In the genomic region with DNA sequence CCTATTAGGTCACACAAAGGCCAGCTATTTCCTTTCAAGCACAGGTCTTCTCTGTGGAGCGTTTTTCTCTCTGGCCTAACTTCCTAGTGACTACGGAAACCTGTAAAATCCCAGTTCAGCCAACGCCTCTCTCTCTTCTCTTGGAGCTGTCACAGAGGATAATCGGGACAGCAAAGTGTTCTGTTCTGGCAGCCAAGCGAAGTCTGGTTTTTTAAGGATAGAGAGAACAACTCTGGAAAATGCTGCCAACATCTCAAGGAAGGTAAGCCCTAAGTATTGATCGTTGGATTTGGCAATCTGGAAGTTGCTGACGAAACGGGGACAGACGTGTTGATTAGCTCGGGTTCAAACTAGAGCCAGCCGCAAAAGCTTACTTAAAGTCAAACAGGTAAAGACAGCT, we compare ENCODE assay signal across 24 mouse cellular contexts. TPM values are rescaled to one million over a fixed set of nuclear protein-coding genes. Genes with fewer than 3 reads are reported as not detected.
DNase-seq lines count a peak whose midpoint lies in the region.
"Had no signal": no experiment of that assay in that cellular context is flagged by ENCODE, and none has a peak within 500 bp of the region (broad histone marks: within the 10 kb centered on the region; RNA-seq: fewer than 3 reads in every experiment).

No protein-coding gene starts in this region.

- H3K27ac ChIP-seq in heart, embryonic 10.5 days, result no peak overlapping the region
- H3K27ac ChIP-seq: embryonic facial prominence, embryonic 12.5 days; embryonic facial prominence, embryonic 15.5 days; forebrain, embryonic 12.5 days; forebrain, embryonic 15.5 days; heart, embryonic 15.5 days; hindbrain, embryonic 10.5 days; hindbrain, embryonic 13.5 days; intestine, embryonic 15.5 days had no signal

- 80% methylated on average over 11 of the region's 11 CpGs for WGBS in heart, embryonic 10.5 days

- H3K4me1 ChIP-seq in heart, embryonic 10.5 days, result no peaks in the 10 kb centered on the region
- H3K4me1 ChIP-seq: embryonic facial prominence, embryonic 12.5 days; forebrain, embryonic 12.5 days; heart, embryonic 12.5 days; heart, embryonic 15.5 days; hindbrain, embryonic 10.5 days; hindbrain, embryonic 13.5 days; intestine, embryonic 15.5 days had no signal

- peak; percentile 43 for DNase-seq in heart, adult 11 months
- DNase-seq in heart, embryonic 10.5 days (ENCODE audit: low spot score), result no peak
- peak; percentile 26 for DNase-seq in right cerebral cortex, adult 18-20 months
- no peak for DNase-seq in right cerebral cortex, postnatal 10 days (ENCODE audit: low spot score in 2 of 2)
- peak; percentile 27 for DNase-seq in telencephalon, adult 2 months (ENCODE audit: low read depth, low spot score)
- DNase-seq in embryo, embryonic 9.5 days (ENCODE audit: extremely low spot score), result no peak
- DNase-seq: adrenal gland, adult 8-10 months; adrenal gland, postnatal 25 days; cerebellum, adult 2 months; cerebellum, adult 9-11 months; cerebellum, postnatal 25 days; gastrocnemius, postnatal 25 days; heart, postnatal 10 days; heart, postnatal 36 days had no signal

- no peaks in the 10 kb centered on the region for H3K9me3 ChIP-seq in heart, embryonic 10.5 days
- H3K9me3 ChIP-seq: embryonic facial prominence, embryonic 12.5 days; embryonic facial prominence, embryonic 15.5 days; forebrain, embryonic 12.5 days; forebrain, embryonic 15.5 days; heart, embryonic 12.5 days; heart, embryonic 15.5 days; hindbrain, embryonic 10.5 days; hindbrain, embryonic 13.5 days; intestine, embryonic 15.5 days had no signal

- no peak overlapping the region for H3K4me3 ChIP-seq in heart, embryonic 10.5 days
- H3K4me3 ChIP-seq: embryonic facial prominence, embryonic 12.5 days; embryonic facial prominence, embryonic 15.5 days; forebrain, embryonic 12.5 days; forebrain, embryonic 15.5 days; heart, embryonic 12.5 days; heart, embryonic 15.5 days; hindbrain, embryonic 10.5 days; hindbrain, embryonic 13.5 days; intestine, embryonic 15.5 days had no signal

- H3K36me3 ChIP-seq in heart, embryonic 10.5 days, result no peaks in the 10 kb centered on the region
- H3K36me3 ChIP-seq: embryonic facial prominence, embryonic 12.5 days; embryonic facial prominence, embryonic 15.5 days; forebrain, embryonic 12.5 days; forebrain, embryonic 15.5 days; heart, embryonic 12.5 days; heart, embryonic 15.5 days; hindbrain, embryonic 10.5 days; hindbrain, embryonic 13.5 days; intestine, embryonic 15.5 days had no signal

- H3K27me3 ChIP-seq in heart, embryonic 10.5 days (ENCODE audit: insufficient read depth, poor library complexity, severe bottlenecking), result no peaks in the 10 kb centered on the region
- H3K27me3 ChIP-seq: embryonic facial prominence, embryonic 12.5 days; forebrain, embryonic 15.5 days; heart, embryonic 12.5 days; intestine, embryonic 15.5 days had no signal

RNA-seq across cellular contexts. Expression of a gene that starts 28.5 kb away (rescaled TPM):
- polyA plus RNA-seq in heart, embryonic 10.5 days (2016; fragmentation: Nextera tagmentation; extraction: Ambion mirVana), result 5.9 TPM in 1 of 2 replicates, not detected in the other
- polyA plus RNA-seq: activated CD4-positive, CD25-positive, alpha-beta regulatory T cell, adult 4 months; cerebellum, adult 2 months; embryonic facial prominence, embryonic 15.5 days; heart, embryonic 12.5 days; heart, embryonic 15.5 days; hindbrain, embryonic 10.5 days had no signal

RNA-seq across cellular contexts. Expression of a gene that starts 43.0 kb away (rescaled TPM):
- 8.7 and 11.8 TPM in 2 replicates for polyA plus RNA-seq in heart, embryonic 10.5 days (2016; fragmentation: Nextera tagmentation; extraction: Ambion mirVana)

Comparison
In these comparisons a context has a peak if more than half of its experiments do, and no peak if none do; other contexts are left out.
1. DNase-seq: peak in heart, adult 11 months (single experiment), right cerebral cortex, adult 18-20 months (single experiment) and telencephalon, adult 2 months (single experiment); none in heart, embryonic 10.5 days (single experiment), right cerebral cortex, postnatal 10 days (0 of 2) and embryo, embryonic 9.5 days (single experiment).